Mouse (Mus musculus) gonadal fat pad, adult 2 months (tissue): ENCODE data around the gene Plod1. TPM values are rescaled to one million over a fixed set of nuclear protein-coding genes. Genes with fewer than 3 reads are reported as not detected.

Experiments used
- DNase-seq: peaks from one replicate; pipeline ENCODE4 v3.0.0-alpha.2; 2012; ENCODE audit warnings: low read depth
- polyA plus RNA-seq: library from polyadenylated mRNA; depleted of rRNA; stranded (reverse); fragments of >200 nt; gene quantifications from 2 replicates; pipeline ENCODE4 v1.2.3, GENCODE M21; 2012; rRNA removed

Gene Plod1
- polyA plus RNA-seq: 58.3 and 67.4 TPM in 2 replicates

DNA sequence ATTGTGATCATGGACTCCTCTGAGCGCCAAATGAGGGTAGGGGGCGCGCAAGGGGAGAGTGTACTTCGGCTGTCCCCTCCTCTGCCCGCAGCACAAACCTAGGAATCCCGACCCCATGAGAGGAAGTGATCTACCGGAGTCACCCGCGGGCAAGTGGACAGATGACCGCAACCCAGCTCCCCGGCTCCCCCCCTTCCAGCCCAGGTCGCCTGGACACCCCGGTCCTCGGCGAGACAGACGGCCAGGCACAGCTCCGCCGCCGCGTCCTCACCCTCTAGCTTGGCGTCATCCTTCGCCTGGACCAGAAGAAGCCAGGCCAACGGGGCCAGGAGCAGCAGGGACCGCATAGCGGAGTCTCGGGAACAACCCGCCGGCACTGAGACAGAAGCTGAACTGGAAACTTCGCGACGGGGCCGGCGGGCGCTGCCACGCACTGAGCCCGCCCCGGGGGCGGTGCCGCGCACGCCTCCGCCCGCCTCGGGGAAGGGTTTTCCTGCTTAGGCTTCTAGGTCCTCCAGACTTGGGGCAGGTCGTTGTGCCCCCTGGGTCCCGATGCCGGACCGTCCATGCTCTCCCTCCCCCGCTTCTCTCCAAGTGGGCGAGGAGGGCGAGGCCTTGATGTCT lies at the start of gene Plod1:
Plod1 (minus strand) TSS at position 437 of the 624 bp plus-strand sequence.
- DNase-seq: no peak

DNA sequence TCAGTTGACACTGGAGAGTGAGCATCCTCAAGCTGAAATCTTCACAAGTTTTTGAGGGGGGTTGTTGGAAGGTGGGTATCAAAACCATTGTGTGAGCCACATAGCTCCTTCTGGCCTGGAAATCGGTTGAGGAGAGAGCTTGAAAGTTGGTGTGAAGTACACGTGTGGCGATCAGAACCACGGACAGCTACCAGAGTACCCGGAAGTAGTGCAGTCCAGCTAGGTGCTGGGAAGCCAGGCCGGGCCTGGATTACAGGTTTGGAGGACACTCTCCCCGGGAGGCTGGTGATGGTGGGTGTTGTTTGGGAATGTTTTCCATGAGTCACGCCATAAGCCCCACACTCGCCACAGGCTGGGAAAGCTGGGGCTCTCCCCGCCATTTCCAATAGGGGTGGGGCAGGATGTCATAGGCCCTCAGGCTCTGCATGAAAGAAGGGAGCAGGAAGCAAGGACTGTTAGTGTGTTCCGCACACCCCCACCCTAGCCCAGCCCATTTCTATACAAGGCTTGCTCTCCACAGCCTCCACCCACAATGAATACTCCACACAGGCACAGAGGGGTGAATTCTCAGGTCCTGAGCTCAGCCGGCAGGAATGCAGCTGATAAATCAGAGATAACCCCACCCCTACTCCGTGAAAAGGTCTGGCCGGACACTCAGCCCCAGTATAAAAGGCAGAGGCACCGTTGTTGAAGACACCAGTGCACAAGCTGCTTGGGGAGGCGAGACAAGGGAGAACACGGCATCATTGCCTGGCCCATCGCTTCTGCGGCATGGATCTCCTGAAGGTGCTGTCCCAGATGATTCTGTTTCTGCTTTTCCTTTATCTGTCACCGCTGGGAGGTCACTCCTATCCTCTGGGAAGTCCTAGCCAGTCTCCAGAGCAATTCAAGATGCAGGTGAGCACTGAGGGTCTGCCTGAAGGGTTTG lies 48.9 kb upstream of the Plod1 start, which contains the start of gene Nppb:
Nppb (plus strand) TSS at position 584 of the 928 bp plus-strand sequence.
- DNase-seq: no peak

DNA sequence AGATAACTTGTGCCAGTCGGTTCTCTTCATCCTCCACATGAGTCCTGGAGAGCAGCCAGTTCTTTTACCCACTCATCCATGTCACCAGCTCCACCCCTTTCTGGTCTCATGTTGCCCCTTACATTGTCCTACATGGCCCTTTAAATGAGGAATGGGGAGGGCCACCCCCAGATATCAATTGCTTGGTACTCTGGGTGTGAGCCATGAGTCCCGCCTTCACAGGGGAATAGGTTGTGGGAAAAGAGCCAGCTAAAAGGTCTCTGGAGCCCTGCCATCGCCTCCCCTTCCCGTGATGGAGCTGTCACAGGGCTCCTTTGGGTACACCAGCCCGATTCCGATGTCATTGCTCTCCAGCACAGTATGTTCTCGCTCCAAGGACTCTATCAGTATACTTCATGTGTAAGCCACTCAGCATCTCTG lies 42.9 kb upstream of the Plod1 start:
- DNase-seq: no peak

- no peak for DNase-seq
These were observed 41.8 kb upstream of the Plod1 start for GRCm38 (mm10) chr4:147978391-147978790.

DNA sequence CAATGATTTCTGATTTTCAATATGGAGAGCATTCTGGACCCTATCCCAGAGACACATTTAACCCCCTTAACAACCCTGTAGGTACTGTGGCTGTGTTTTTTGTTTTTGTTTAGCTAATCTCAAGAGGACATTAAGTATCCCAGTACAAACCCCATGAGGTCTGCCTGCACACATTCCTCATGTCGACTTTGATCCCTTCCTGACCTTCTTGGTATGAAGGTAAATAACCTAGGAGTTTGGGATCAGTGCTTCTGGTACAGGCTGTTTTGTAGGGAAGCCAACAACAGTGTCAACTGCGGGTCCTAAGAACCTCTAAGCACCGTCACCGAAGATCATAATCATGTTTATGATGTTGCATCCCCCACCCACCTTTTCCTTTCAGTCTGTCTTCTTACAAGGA lies 41.2 kb upstream of the Plod1 start:
- no peak for DNase-seq

DNA sequence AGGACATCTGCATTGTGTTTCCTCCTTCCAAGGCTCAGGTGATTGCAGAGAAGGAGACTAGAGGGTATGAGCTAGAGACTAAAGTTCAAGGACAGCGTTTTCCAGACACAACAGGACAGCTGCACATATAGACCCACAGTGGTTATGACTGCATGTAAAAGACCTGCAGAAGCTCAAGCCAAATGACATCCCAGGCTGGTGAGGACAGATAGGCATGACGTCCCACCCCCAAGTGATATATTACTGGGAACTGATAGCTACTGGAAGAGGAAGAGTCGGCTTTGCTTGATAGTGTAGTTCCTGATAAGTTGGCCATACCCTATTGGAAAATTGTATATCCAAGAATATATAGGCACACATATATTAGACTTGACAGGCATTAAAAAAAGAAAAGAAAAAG lies 39.7 kb upstream of the Plod1 start:
- no peak for DNase-seq

- DNase-seq: no peak
These were observed 32.8 kb upstream of the Plod1 start for GRCm38 (mm10) chr4:147969337-147969736.

DNA sequence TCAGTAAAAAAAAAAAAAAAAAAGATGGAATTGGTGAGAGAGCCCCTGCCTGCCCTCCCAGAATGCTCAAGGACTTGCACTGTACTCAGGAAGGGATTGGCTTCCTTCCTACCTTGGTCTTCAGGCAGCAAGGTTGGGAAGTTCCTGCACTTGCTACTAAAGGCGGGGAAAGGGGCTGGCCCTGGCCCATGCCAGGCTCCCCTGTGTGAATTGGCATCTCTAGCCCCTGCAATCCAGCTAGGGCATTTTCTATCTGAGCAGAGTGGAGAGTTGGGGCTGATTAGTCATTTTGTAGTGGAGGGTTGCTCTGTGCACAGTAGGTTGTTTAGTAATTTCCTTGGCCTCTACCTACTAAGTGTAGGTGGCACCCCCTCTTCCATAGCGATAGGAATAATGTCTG lies 32.2 kb upstream of the Plod1 start:
- no peak for DNase-seq

GRCm38 (mm10) chr4:147965712-147966111 lies 29.1 kb upstream of the Plod1 start:
- no peak for DNase-seq

DNA sequence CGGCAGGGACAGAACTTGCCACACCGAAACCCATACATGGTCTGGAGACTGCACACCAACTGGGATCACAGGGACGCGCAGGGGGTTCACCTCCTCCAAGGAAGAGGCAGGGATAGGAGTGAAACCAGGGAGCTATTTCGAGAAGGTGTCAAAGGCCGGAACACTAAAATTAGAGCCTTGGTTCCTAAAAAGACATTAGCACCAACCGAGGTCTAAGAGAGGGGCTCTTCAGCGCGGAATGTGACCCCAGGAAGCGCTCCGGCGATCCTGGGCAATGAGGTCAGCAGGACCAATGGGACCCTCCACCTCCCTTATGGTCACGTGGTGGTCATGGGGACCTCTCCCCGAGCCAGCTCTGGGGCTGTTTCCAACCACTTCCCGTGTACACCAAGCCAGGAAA lies 27.1 kb upstream of the Plod1 start:
- no peak for DNase-seq

GRCm38 (mm10) chr4:147962781-147963180 lies 26.2 kb upstream of the Plod1 start:
- DNase-seq: no peak

GRCm38 (mm10) chr4:147959881-147960831 lies 23.6 kb upstream of the Plod1 start:
- no peak for DNase-seq

- no peak for DNase-seq
These were observed 20.6 kb upstream of the Plod1 start for GRCm38 (mm10) chr4:147957141-147957540.

GRCm38 (mm10) chr4:147953590-147953989 lies 17.0 kb upstream of the Plod1 start:
- DNase-seq: no peak

DNA sequence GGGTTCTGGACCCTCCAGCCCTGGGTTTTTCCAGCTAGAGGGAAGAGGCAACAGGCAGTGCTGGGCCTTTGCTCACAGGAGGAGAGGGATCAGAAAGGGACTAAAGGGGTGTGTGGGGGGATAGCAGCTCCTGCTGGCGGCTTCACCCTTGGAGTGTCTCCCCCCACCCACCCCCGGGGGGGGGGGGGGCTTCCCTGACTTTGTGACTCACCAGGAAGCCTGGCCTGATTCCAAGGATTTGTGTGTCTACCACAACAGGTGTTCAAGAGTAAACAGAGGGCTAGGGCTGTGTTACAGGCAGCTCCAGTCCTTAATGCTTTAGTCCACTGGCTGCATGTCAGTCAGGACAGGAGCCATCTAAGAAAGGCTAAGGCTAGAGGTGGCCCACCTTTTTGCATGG lies 10.9 kb upstream of the Plod1 start:
- no peak for DNase-seq

DNA sequence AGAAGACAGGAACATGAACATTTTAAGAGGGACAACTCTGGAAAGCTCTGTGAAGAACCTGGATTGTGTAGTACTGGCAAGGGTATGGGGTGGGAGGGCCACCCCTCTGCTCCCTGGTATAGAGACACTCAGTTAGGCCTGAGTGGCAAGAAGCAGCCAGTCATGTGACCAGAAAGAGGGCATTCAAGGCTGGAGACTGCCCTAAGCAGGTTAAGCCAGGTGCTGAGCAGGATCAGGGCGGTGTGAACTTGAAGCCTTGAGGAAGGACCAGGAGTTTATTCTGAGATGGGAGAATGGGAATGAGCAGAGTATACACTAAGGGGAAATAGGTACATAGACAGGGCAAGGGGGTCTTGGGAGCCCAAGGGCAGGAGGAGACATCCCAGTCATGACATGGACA lies 6.4 kb upstream of the Plod1 start:
- no peak for DNase-seq

DNA sequence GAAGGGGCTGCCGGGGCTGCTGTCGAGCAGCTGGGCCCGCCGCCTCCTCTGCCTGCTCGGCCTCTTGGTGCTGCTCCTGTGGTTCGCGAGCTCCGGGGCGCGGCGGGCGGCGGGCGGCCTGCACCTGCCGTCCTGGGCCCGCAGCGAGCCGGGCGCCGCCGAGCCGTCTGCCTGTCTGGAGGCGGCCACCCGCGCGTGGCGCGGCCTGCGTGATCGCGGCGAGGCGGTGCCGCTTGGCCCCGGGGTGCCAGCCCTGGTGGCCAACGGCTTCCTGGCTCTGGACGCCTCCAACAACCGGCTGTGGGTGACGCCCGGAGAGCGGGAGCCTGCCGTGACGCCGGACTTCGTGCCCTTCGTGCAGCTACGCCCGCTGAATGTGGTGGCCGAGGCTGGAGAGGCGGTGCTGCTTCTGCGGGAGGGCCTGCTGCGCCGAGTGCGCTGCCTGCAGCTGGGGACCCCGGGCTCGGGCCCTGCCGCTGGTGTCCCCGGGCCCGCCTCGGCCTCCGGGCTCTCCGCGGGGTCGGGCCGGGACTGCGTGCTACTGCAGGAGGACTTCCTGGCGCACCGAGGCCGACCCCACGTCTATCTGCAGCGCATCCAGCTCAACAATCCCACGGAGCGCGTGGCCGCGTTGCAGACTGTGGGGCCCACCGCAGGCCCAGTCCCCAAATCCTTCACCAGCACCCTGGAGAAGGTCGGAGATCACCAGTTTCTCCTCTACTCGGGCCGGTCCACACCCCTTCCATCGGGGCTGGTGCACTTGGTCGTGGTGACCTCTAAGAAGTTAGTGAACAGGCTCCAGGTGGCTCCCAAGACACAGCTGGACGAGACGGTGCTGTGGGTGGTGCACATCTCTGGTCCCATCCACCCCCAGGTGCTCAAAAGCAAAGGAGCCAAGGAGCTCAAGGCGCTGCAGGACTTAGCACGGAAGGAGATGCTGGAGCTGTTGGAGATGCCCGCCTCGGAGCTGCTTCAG lies 4.8 kb upstream of the Plod1 start:
- DNase-seq: no peak

DNA sequence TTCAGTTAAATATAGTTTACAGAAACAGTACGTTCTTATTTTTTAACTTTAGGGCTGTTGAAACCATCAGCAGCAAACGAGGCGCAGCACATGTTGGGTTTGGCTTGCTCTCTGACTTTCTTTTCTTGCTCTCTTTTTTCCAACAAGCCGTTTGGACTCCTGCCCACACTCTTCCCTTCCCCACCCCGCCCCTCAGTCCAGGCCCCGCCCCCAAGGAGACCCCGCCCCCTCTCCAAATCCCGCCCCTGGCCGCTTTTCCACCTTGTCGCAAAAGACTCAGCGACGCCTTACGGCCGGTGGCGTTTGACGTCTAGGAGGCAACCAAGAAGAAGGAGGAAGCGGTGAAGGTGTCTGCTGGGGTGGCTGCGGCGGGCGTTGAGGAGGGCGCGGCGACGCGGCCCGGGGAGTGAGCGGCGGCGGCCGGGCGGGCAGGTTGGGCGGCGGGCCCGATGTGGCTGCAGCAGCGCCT lies 4.0 kb upstream of the Plod1 start, which contains the start of gene 2510039O18Rik:
2510039O18Rik (plus strand) TSS at position 320 of the 469 bp plus-strand sequence.
- DNase-seq: no peak

- no peak for DNase-seq
These were observed 3.5 kb upstream of the Plod1 start for GRCm38 (mm10) chr4:147940111-147940510.
